Mouse (Mus musculus) limb, embryonic 15.5 days (tissue): ENCODE data around the gene Sem1. TPM values are rescaled to one million over a fixed set of nuclear protein-coding genes. Genes with fewer than 3 reads are reported as not detected.
"Not testable (repeated sequence)": the region's sequence is repeated elsewhere in the genome, so short reads cannot be mapped to it uniquely, and the experiment has no call there.

ENCODE experiments used
- ATAC-seq: fragments of 200-750 bp; cut with Nextera tagmentation; 2 replicates; pipeline ENCODE4 v1.8.0; 2017; ENCODE audit warnings: low read depth, moderate TSS enrichment; ENCODE audit not compliant: insufficient number of reproducible peaks, low FRiP score, low TSS enrichment
- H3K27ac ChIP-seq: fragments of 300-500 bp; sonication (generic); 2 replicates; pipeline ENCODE4 v1.5.1; 2015; ENCODE audit warnings: moderate library complexity, mild to moderate bottlenecking, inconsistent platforms
- H3K27me3 ChIP-seq: fragments of 300-500 bp; sonication (generic); 2 replicates; pipeline ENCODE4 v1.6.1; 2015; ENCODE audit warnings: inconsistent platforms
- H3K36me3 ChIP-seq: fragments of 300-500 bp; sonication (generic); 2 replicates; pipeline ENCODE4 v1.6.1; 2015; ENCODE audit warnings: inconsistent platforms
- H3K4me1 ChIP-seq: fragments of 300-500 bp; sonication (generic); 2 replicates; pipeline ENCODE4 v1.6.1; 2015; ENCODE audit warnings: inconsistent platforms
- H3K4me2 ChIP-seq: fragments of 300-500 bp; sonication (generic); 2 replicates; pipeline ENCODE4 v1.6.1; 2015; ENCODE audit warnings: mild to moderate bottlenecking, inconsistent platforms
- H3K4me3 ChIP-seq: fragments of 300-500 bp; sonication (generic); 2 replicates; pipeline ENCODE4 v1.5.1; 2015; ENCODE audit warnings: mild to moderate bottlenecking, inconsistent platforms
- H3K9ac ChIP-seq: fragments of 300-500 bp; sonication (generic); 2 replicates; pipeline ENCODE4 v1.6.1; 2015; ENCODE audit warnings: inconsistent platforms
- H3K9me3 ChIP-seq: fragments of 300-500 bp; sonication (generic); 2 replicates; pipeline ENCODE4 v1.6.1; 2016; ENCODE audit warnings: inconsistent platforms
- WGBS: fragments of 180-500 bp; shearing (Covaris S2); methylation state at CpG from one replicate; pipeline ENCODE4 v1.1.7; 2015; 5-methylcytosine and 5-hydroxymethylcytosine counted together
- polyA plus RNA-seq: library from polyadenylated mRNA; unstranded; fragments of >200 nt; fragmentation: Nextera tagmentation; extraction: Ambion mirVana; gene quantifications from 2 replicates; pipeline ENCODE4 v1.2.1, GENCODE M21; 2015

Gene Sem1
- polyA plus RNA-seq, 1 experiment from 2014 or later, result 252 TPM

DNA sequence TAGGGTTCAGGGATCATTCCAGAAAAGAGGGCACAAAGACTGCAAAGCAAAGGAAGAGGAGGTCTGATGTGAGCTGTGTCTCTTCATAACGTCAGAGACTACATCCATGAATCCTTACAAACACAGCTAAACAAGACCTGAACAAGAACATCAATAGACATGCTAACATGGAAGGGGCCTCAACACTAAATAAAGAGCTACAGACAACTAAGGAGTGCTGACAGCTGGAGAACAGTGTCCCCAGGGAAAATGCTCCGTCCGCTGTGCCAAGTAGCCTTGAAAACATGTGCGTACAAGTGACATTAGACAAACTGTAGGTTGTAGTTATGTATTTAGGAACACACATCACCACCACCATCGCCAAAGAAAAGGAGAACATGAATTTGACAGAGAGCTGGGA lies 15.7 kb downstream of the Sem1 start:
- H3K9me3 ChIP-seq, result no peaks in the 10 kb centered on the region
- no peaks in the 10 kb centered on the region for H3K36me3 ChIP-seq
- 78% methylated on average over 5 of the region's 5 CpGs for WGBS

DNA sequence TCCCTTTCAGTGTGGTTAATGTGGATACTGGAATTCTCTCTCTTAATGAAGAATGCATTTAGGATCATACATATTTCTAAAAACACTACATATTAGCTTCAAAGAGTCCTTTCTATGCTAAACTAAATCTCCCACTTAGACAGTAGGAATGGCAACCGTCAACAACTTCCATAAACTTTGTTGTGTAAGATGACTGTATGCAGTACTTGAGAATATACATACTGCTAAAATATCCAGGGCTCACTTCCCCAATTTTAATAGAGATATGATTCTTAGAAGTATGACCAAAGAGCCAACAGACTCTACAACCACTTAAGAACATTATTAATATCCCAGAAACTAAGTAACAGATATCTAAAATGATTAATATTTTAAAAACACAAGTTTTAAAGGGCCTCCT lies 20.8 kb downstream of the Sem1 start:
- Histone ChIP-seq H3K27ac (no peak overlapping the region), H3K27me3 (no peaks in the 10 kb centered on the region), H3K9ac (no peak overlapping the region), H3K4me1 (no peaks in the 10 kb centered on the region), H3K36me3 (peaks cover 22% of the 10 kb centered on the region), H3K4me2 (no peak overlapping the region), H3K9me3 (no peaks in the 10 kb centered on the region), H3K4me3 (no peak overlapping the region)
- ATAC-seq, result no peak
- WGBS, result 94% methylated on average over 1 of the region's 1 CpGs

More for the DNA sequence above, 15.7 kb downstream of the Sem1 start:
- no peak overlapping the region for H3K4me3 ChIP-seq
- no peak for ATAC-seq
- H3K27me3 ChIP-seq, result no peaks in the 10 kb centered on the region
- no peak overlapping the region for H3K4me2 ChIP-seq
- no peaks in the 10 kb centered on the region for H3K4me1 ChIP-seq
- no peak overlapping the region for H3K27ac ChIP-seq
- H3K9ac ChIP-seq, result no peak overlapping the region

DNA sequence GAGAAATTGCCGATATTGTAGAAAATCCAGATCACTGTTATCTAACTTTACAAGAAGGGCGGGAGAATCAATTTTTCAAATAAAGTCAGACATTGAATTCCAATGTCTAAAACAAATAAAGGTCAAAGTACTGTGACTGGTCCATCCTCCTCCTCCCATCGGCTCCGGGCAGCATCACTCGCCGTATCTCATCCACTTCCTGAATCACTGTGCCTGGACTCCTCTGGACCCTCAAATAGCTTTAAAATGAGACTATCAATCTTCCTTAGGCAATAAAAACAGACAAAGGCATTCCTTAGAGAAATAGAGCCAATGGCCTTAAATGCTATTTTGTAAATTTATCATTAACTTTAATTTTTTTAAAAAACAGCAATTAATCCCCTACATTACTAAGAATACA lies 26.5 kb downstream of the Sem1 start:
- H3K27me3 ChIP-seq, result no peaks in the 10 kb centered on the region
- no peak overlapping the region for H3K9ac ChIP-seq
- no peak for ATAC-seq
- H3K4me1 ChIP-seq, result 0 out of 2 replicates have a peak, but pooled peaks cover 4% of the 10 kb centered on the region
- H3K27ac ChIP-seq, result no peak overlapping the region
- H3K4me2 ChIP-seq, result no peak overlapping the region
- peaks cover 22% of the 10 kb centered on the region for H3K36me3 ChIP-seq
- no peak overlapping the region for H3K4me3 ChIP-seq
- H3K9me3 ChIP-seq, result no peaks in the 10 kb centered on the region
- WGBS, result 73% methylated on average over 6 of the region's 6 CpGs

DNA sequence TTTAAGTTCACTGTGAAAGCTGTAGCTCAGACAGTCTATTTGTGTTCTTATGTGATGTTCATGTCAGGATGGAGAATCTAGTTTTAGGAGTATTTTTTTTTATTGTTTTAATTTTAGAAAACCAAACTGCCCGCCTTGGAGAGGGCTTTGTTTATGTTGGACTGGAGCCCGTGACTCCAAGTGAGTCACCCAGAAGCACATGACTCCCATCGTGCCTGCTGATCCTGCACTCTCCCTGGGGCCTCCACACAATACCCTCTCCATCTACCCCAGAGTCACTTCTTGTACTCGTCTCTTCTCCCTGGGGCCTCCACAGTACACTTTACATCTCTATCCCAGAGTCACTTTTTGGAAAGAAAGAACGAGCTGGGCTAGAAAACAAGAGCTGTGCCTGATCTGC lies 30.5 kb downstream of the Sem1 start:
- Histone ChIP-seq H3K27ac (no peak overlapping the region), H3K9ac (no peak overlapping the region), H3K36me3 (no peaks in the 10 kb centered on the region), H3K27me3 (no peaks in the 10 kb centered on the region), H3K4me3 (no peak overlapping the region), H3K9me3 (no peaks in the 10 kb centered on the region), H3K4me2 (no peak overlapping the region), H3K4me1 (peaks cover 6% of the 10 kb centered on the region; the same call in 1 of the 2 replicates)
- ATAC-seq, result no peak
- 54% methylated on average over 5 of the region's 5 CpGs for WGBS

DNA sequence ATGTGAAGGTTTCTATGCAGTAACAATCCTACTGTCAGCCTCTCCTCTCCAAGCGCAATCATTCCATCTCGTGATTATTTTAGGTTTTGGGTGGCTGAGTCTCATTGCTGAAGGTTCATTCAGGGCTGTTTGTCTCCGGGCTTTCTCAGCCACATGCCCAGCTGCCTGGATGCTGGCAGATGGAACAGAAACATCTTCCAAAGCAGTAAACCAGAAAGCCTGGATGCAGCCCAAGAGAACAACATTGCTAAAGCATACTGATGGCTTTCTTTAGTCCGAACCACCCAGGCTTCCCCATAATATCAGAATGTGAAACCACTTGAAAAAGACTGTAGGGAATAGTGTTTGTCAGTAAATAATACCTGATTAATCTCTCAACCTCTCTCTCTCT lies 34.2 kb downstream of the Sem1 start:
- Histone ChIP-seq H3K4me2 (no peak overlapping the region), H3K9ac (no peak overlapping the region), H3K27me3 (no peaks in the 10 kb centered on the region), H3K4me1 (peaks cover 6% of the 10 kb centered on the region; the same call in 1 of the 2 replicates), H3K27ac (no peak overlapping the region), H3K4me3 (no peak overlapping the region), H3K36me3 (no peaks in the 10 kb centered on the region), H3K9me3 (no peaks in the 10 kb centered on the region)
- WGBS, result 70% methylated on average over 4 of the region's 4 CpGs
- ATAC-seq, result no peak

DNA sequence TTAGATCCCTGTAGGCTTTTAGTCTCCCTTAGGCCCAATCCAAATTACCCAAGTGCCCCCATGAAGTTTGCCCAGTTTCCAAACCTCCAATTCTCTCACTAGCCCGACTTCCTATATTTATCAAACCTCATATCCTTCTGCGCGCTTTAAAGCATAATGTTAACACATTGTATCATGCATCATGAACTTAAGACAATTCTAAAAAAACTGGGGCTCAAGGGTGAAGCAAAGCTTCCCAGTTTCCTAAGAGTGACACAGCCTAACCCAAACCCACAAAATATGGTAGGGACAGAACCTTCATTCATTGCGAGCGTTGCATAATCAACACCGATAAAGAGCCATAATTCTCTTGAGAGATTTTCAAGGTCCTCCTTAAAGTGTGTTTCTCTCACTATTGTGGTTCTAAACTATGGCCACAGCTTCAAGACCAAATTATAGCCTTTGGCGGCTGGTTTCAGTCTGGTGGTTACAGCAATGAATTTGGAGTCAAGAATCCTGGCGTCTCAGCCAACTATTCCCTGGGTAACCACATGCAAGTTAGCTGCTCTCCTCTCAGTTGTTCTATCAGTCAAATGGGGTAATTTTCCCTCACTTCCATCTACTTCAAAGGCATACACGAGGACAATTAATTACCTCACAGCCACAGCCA lies 34.7 kb downstream of the Sem1 start:
- H3K36me3 ChIP-seq, result no peaks in the 10 kb centered on the region
- H3K27ac ChIP-seq, result no peak overlapping the region
- no peak overlapping the region for H3K4me3 ChIP-seq
- no peaks in the 10 kb centered on the region for H3K9me3 ChIP-seq
- H3K9ac ChIP-seq, result no peak overlapping the region
- no peak overlapping the region for H3K4me2 ChIP-seq
- H3K27me3 ChIP-seq, result no peaks in the 10 kb centered on the region
- WGBS, result 72% methylated on average over 9 of the region's 9 CpGs
- no peak for ATAC-seq
- peaks cover 6% of the 10 kb centered on the region; the same call in 1 of the 2 replicates for H3K4me1 ChIP-seq

DNA sequence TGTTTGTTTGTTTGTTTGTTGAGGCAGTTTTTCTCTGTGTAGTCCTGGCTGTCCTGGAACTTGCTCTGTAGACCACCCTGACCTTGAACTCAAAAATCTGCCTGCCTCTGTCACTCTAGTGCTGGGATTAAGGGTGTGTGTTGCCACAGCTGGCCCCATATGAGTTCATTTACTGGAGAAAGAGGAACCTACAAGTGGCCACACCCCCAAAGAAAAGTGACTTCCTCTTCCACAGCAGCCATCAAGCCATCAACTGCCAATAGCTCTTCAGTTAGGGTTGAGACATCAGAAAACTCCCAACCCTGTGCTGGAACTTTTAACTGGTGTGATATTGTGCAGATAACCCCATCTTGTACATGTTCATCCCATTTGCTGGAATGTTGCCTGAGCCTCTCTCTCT lies 36.3 kb downstream of the Sem1 start:
- Histone ChIP-seq H3K36me3 (no peaks in the 10 kb centered on the region), H3K4me1 (peaks cover 4% of the 10 kb centered on the region; the same call in 1 of the 2 replicates), H3K4me3 (no peak overlapping the region), H3K27ac (no peak overlapping the region), H3K9ac (no peak overlapping the region), H3K4me2 (no peak overlapping the region), H3K9me3 (no peaks in the 10 kb centered on the region), H3K27me3 (no peaks in the 10 kb centered on the region)
- ATAC-seq, result no peak

DNA sequence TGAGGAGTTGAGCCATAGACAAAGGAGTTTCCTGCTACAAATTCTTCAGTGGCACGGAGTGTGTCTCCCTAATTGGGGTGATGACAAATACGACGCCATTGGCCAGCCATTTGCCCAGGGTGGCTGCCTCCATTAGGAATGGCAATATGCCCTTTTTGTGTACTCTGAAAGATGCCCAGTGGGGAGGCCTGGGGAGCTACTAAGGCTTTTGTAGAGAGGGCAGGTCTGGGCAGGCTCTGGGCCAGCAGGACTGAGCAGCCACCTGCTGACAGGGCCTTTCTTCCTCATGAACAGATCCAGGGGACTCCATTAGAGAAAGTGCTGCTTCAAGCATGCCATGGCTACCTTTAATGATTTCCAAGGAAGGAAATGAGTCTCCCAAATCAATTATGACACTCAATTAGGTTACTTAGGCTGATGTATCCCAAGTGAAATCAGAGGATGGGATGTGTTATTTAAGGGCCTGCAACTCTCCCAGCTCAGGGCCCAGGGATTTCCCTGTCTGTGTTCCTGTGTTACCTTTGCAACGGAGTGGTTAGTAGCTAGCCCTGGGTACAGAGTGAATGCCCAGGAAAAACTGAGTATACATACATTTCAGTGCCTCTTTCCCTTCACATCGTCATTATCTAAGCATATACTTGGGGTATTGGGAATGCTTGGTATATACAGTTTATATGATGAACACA lies 41.5 kb downstream of the Sem1 start:
- Histone ChIP-seq H3K9me3 (no peaks in the 10 kb centered on the region), H3K4me3 (no peak overlapping the region), H3K4me1 (no peaks in the 10 kb centered on the region), H3K27ac (no peak overlapping the region), H3K4me2 (no peak overlapping the region), H3K27me3 (no peaks in the 10 kb centered on the region), H3K9ac (no peak overlapping the region), H3K36me3 (no peaks in the 10 kb centered on the region)
- no peak for ATAC-seq
- 66% methylated on average over 5 of the region's 5 CpGs for WGBS

DNA sequence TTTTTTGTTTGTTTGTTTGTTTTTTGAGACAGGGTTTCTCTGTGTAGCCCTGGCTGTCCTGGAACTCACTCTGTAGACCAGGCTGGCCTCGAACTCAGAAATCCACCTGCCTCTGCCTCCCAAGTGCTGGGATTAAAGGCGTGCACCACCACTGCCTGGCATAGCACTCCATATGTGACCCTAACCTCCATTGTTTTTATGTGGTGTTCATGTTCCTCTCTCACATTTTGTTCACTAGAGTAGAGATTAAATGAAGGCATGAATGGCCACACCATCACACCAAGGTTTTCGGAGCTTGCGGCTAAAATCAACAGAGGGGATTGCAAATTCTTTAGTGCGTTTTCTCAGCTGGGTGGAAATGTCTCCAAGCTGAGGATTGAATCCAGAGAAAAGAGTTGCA lies 42.1 kb downstream of the Sem1 start:
- 90% methylated on average over 5 of the region's 5 CpGs for WGBS
- H3K4me3 ChIP-seq, H3K27me3 ChIP-seq, H3K4me1 ChIP-seq, H3K4me2 ChIP-seq, H3K9ac ChIP-seq, H3K36me3 ChIP-seq, ATAC-seq, H3K27ac ChIP-seq, H3K9me3 ChIP-seq: not testable (repeated sequence)
